Mouse (Mus musculus): ENCODE data around the gene Calb2.

DNA sequence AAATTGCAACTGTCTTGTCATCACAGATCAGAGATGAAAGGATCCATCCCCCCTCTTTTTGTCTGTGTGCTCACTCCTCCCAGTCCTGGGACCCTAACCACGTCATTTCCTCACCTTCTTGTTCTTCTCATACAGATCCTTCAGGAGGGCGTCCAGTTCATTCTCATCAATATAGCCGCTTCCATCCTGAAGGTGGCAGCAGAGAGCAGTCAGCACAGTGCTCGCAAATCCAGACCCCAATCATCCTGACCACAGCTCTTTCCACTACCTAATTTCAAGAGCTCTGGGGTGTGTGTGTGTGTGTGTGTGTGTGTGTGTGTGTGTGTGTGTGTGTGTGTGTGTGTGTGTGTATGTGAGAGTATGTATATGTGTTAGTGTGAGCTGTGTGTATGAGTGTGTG is 22.5 kb downstream of the Calb2 start:
- TF ChIP-seq POLR2A (IDR thresholded peaks at IDR 0.05; ENCODE audit: borderline replicate concordance, control insufficient read depth, low read depth, low read length) (no peak), CTCF (IDR thresholded peaks at IDR 0.05; ENCODE audit: control insufficient read depth, insufficient read depth, low read length) (peak; percentile 78)
